Mouse (Mus musculus) T-helper 17 cell (primary cell): ENCODE results near the gene Tram2.

ENCODE experiments used
- in situ Hi-C, 2 experiments: fragments of 300-600 bp; cut with MboI, MseI; formaldehyde crosslinking; loops; 1 replicate in 1 of 2; 2 replicates in 1 of 2; pipeline ENCODE4 v1.15.1; 2025; ENCODE audit warnings: high pct_unique_total_duplicates in 2 of 2

Gene Tram2

DNA sequence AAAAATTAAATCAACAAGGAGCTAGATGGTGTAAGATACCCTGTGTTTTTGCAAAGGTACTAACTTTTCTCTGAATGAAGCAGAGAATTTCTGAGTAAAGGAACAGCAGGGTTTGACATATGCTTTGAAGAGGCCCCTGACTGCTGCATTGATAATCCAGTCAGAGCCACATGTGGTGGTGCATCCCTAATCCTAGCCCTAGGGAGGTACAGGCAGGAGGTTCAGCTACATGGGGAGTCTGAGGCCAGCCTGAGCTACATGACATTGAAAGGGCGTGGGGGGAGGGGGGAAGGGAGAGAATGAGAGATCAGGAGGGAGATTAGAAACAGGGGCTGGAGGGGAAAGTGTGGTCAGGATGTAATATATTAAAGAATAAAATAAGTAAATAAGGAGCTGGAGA is 98.5 kb downstream of the Tram2 start:
- in situ Hi-C loops = no loop called here

- in situ Hi-C loops = no loop called here
Observed at GRCm38 (mm10) chr1:20974341-20975135, 104.5 kb downstream of the Tram2 start.

DNA sequence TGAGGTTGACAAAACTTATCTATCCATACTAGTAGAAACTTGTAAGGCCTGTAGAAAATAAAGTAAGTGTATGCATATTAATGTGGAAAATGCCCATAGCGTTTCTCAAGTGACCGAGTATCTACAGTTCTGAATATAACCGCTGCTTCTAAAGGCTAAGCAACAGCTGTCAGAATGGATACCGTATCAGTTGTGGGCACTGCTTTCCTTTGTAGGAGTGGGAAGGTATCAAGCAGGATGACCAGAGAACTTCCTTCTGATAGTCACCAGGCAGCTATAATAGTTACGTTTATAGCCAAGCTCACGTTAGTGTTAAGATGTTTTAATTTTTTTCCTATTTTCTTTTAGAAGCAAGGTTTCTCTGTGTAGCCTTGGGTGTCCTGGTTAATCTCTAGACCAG is 105.6 kb downstream of the Tram2 start:
- in situ Hi-C loops = no loop called here

GRCm38 (mm10) chr1:20969642-20970041 is 109.4 kb downstream of the Tram2 start:
- in situ Hi-C loops = no loop called here

GRCm38 (mm10) chr1:20954876-20955275 is 124.2 kb downstream of the Tram2 start:
- in situ Hi-C loops = no loop called here

DNA sequence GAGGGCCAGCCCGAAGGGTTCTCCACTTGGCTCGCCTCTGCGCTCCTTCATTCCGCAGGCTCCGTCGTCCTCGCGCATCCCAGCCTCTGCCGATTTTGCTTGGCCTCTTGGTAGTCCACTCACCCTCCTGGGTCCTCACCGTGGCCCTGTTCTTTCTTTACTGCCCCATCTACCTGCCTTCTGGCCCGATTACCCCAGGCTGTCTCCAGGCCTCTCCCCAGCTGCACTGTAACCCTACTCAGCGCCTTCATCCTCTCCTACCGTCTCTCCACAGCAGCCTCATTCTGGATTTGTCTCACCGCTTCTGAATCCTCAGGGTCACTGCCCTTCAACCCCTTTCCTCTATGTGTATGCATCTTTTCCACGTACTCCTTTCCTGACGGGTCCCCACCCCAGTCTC is 127.2 kb downstream of the Tram2 start:
- in situ Hi-C loops = no loop called here

GRCm38 (mm10) chr1:20951300-20951763 is 127.7 kb downstream of the Tram2 start, which contains the start of gene Efhc1:
Gene Efhc1 (plus strand): TSS chr1:20951626.
- in situ Hi-C loops = no loop called here
